Mouse (Mus musculus) layer of hippocampus, adult 9-10 months (tissue): ENCODE measurements at regions not wholly inside any gene's neighbourhood (a gene's known extent, or its start where the extent isn't known, plus 50 kb on each side); places are given as distances from the start of the nearest gene placed in this dataset.
A peak's percentile ranks its signal among the peaks of the same experiment; 100 is the strongest.
"Not testable (repeated sequence)": the region's sequence is repeated elsewhere in the genome, so short reads cannot be mapped to it uniquely, and the experiment has no call there.

ENCODE experiments used
- DNase-seq: peaks from one replicate; pipeline ENCODE4 v3.0.0; 2022; ENCODE audit warnings: low spot score

GRCm38 (mm10) chr12:22951956-22952355, 828.1 kb downstream of the Gm10330 start:
- DNase-seq: peak; percentile 8

GRCm38 (mm10) chr12:22906156-22906555, 873.9 kb downstream of the Gm10330 start:
- DNase-seq: not testable (repeated sequence)
